Mouse (Mus musculus) 416B (cell line): ENCODE measurements around the gene Cdh6.

ENCODE experiments used
- DNase-seq: peaks from one replicate; pipeline ENCODE4 v3.0.0; 2011; ENCODE audit warnings: low read depth

The Cdh6 gene

GRCm38 (mm10) chr15:13173071-13173778, at the start of gene Cdh6:
Gene Cdh6 (minus strand): TSS chr15:13173675.
- DNase-seq: no peak

- no peak for DNase-seq
Measured at GRCm38 (mm10) chr15:13219727-13220454, 46.4 kb upstream of the Cdh6 start.

GRCm38 (mm10) chr15:13217800-13218199, 44.3 kb upstream of the Cdh6 start:
- no peak for DNase-seq

GRCm38 (mm10) chr15:13217161-13217560, 43.7 kb upstream of the Cdh6 start:
- no peak for DNase-seq

- DNase-seq: no peak
Measured at GRCm38 (mm10) chr15:13212956-13213355, 39.5 kb upstream of the Cdh6 start.

- no peak for DNase-seq
Measured at GRCm38 (mm10) chr15:13212027-13212685, 38.7 kb upstream of the Cdh6 start.

GRCm38 (mm10) chr15:13210186-13210585, 36.7 kb upstream of the Cdh6 start:
- DNase-seq: no peak

GRCm38 (mm10) chr15:13208716-13209115, 35.2 kb upstream of the Cdh6 start:
- DNase-seq: no peak

GRCm38 (mm10) chr15:13196237-13196636, 22.8 kb upstream of the Cdh6 start:
- DNase-seq: no peak

- DNase-seq: no peak
Measured at GRCm38 (mm10) chr15:13194048-13194447, 20.6 kb upstream of the Cdh6 start.

- DNase-seq: no peak
Measured at GRCm38 (mm10) chr15:13193076-13193475, 19.6 kb upstream of the Cdh6 start.

GRCm38 (mm10) chr15:13183661-13184060, 10.2 kb upstream of the Cdh6 start:
- no peak for DNase-seq

GRCm38 (mm10) chr15:13181430-13181829, 8.0 kb upstream of the Cdh6 start:
- DNase-seq: no peak

- DNase-seq: peak; percentile 25
Measured at GRCm38 (mm10) chr15:13181014-13181413, 7.5 kb upstream of the Cdh6 start.

GRCm38 (mm10) chr15:13175978-13176377, 2.5 kb upstream of the Cdh6 start:
- no peak for DNase-seq

- DNase-seq: no peak
Measured at GRCm38 (mm10) chr15:13174618-13174980, 1.1 kb upstream of the Cdh6 start.

- DNase-seq: no peak
Measured at GRCm38 (mm10) chr15:13173840-13174617, 554 bp upstream of the Cdh6 start.

- no peak for DNase-seq
Measured at GRCm38 (mm10) chr15:13172365-13173070, 957 bp downstream of the Cdh6 start.

- no peak for DNase-seq
Measured at GRCm38 (mm10) chr15:13171486-13172364, 1.8 kb downstream of the Cdh6 start.

GRCm38 (mm10) chr15:13165094-13165885, 8.2 kb downstream of the Cdh6 start:
- no peak for DNase-seq
